Mouse (Mus musculus) heart, embryonic 12.5 days (tissue): ENCODE measurements around the gene Cnp. TPM values are rescaled to one million over a fixed set of nuclear protein-coding genes. Genes with fewer than 3 reads are reported as not detected.

ENCODE experiments used
- ATAC-seq: fragments of 200-750 bp; cut with Nextera tagmentation; 2 replicates; pipeline ENCODE4 v1.8.0; 2017; ENCODE audit warnings: moderate TSS enrichment, moderate library complexity; ENCODE audit not compliant: insufficient number of reproducible peaks, low FRiP score
- H3K27ac ChIP-seq: fragments of 300-500 bp; sonication (generic); 2 replicates; pipeline ENCODE4 v1.5.1; 2016; ENCODE audit warnings: mild to moderate bottlenecking, moderate library complexity; ENCODE audit not compliant: poor library complexity, severe bottlenecking
- H3K27me3 ChIP-seq: fragments of 300-500 bp; sonication (generic); replicated peaks from 2 replicates; pipeline ENCODE4 v1.6.1; 2016; ENCODE audit warnings: mild to moderate bottlenecking, moderate library complexity
- H3K36me3 ChIP-seq: fragments of 300-500 bp; sonication (generic); 2 replicates; pipeline ENCODE4 v1.6.1; 2016; ENCODE audit warnings: mild to moderate bottlenecking, moderate library complexity
- H3K4me1 ChIP-seq: fragments of 300-500 bp; sonication (generic); replicated peaks from 2 replicates; pipeline ENCODE4 v1.6.1; 2016; ENCODE audit warnings: mild to moderate bottlenecking
- H3K4me2 ChIP-seq: fragments of 300-500 bp; sonication (generic); 2 replicates; pipeline ENCODE4 v1.6.1; 2016; ENCODE audit warnings: mild to moderate bottlenecking, moderate library complexity
- H3K4me3 ChIP-seq: fragments of 300-500 bp; sonication (generic); 2 replicates; pipeline ENCODE4 v1.5.1; 2016; ENCODE audit warnings: mild to moderate bottlenecking
- H3K9ac ChIP-seq: fragments of 300-500 bp; sonication (generic); 2 replicates; pipeline ENCODE4 v1.6.1; 2016; ENCODE audit warnings: mild to moderate bottlenecking, moderate library complexity
- H3K9me3 ChIP-seq: fragments of 300-500 bp; sonication (generic); replicated peaks from 2 replicates; pipeline ENCODE4 v1.6.1; 2016; ENCODE audit warnings: mild to moderate bottlenecking, moderate library complexity
- WGBS: fragments of 180-500 bp; shearing (Covaris S2); methylation state at CpG from one replicate; pipeline ENCODE4 v1.1.7; 2016; 5-methylcytosine and 5-hydroxymethylcytosine counted together
- polyA plus RNA-seq: library from polyadenylated mRNA; unstranded; fragments of >200 nt; fragmentation: Nextera tagmentation; extraction: Ambion mirVana; gene quantifications from 2 replicates; pipeline ENCODE4 v1.2.1, GENCODE M21; 2016

The Cnp gene
- polyA plus RNA-seq, 1 experiment from 2014 or later, result 22.1 TPM

GRCm38 (mm10) chr11:100585148-100585547 lies 10.4 kb downstream of the Cnp start:
- Histone ChIP-seq H3K4me1 (peaks cover 11% of the 10 kb centered on the region), H3K27ac (no peak overlapping the region), H3K36me3 (peaks cover 98% of the 10 kb centered on the region), H3K9ac (no peak overlapping the region), H3K9me3 (no peaks in the 10 kb centered on the region), H3K27me3 (no peaks in the 10 kb centered on the region), H3K4me2 (no peak overlapping the region), H3K4me3 (no peak overlapping the region)
- WGBS, result 90% methylated on average over 3 of the region's 3 CpGs
- no peak for ATAC-seq

- Histone ChIP-seq H3K9ac (no peak overlapping the region), H3K9me3 (no peaks in the 10 kb centered on the region), H3K4me3 (no peak overlapping the region), H3K27ac (no peak overlapping the region), H3K4me2 (no peak overlapping the region), H3K27me3 (no peaks in the 10 kb centered on the region), H3K36me3 (peaks cover 95% of the 10 kb centered on the region), H3K4me1 (no peaks in the 10 kb centered on the region)
- WGBS, result 88% methylated on average over 2 of the region's 2 CpGs
- ATAC-seq, result no peak
These were observed 13.8 kb downstream of the Cnp start for GRCm38 (mm10) chr11:100588462-100588861.

DNA sequence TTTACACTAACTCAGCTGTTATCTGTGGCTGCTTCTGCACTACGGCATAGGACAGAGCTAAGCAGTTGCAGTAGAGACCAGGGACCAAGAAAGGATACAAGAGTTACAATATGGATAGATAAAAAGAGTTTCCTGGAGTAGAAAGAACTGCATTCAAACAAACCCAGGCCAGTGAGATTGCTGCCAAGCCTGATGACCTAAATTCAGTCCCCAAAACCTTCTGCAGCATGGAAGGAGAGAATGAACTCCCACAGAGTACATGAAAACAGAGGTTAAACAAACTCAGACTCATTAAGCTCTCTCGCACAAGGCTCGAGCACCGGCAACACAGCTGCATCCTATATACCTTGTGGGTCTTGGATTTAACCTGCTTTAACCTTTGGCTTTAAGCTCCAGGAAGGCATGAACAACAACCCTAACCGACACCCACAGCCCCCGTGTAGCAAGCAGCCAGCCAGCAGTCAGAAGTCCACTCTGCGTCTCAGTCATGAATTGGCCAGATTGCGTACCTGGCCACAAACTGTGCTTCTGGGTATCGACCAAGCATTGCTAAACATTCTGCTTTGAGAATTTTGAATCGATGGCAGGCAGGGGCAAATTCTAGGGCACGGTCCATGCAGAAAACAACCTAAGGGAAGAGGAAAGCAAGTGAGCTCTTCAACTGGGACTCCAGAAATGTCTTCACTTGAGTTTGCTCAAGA lies 17.8 kb downstream of the Cnp start:
- no peak for ATAC-seq
- H3K27ac ChIP-seq, result no peak overlapping the region

GRCm38 (mm10) chr11:100594608-100595007 lies 19.9 kb downstream of the Cnp start:
- no peak overlapping the region for H3K27ac ChIP-seq
- no peak overlapping the region for H3K9ac ChIP-seq
- no peak overlapping the region for H3K4me3 ChIP-seq
- H3K36me3 ChIP-seq, result peaks cover 89% of the 10 kb centered on the region
- no peak for ATAC-seq
- H3K4me1 ChIP-seq, result peaks cover 10% of the 10 kb centered on the region; the same call in 1 of the 2 replicates
- H3K4me2 ChIP-seq, result no peak overlapping the region
- no peaks in the 10 kb centered on the region for H3K27me3 ChIP-seq
- H3K9me3 ChIP-seq, result no peaks in the 10 kb centered on the region
- 86% methylated on average over 7 of the region's 7 CpGs for WGBS

More for the DNA sequence above, 17.8 kb downstream of the Cnp start:
- WGBS, result 88% methylated on average over 11 of the region's 11 CpGs
- H3K4me1 ChIP-seq, result peaks cover 10% of the 10 kb centered on the region; the same call in 1 of the 2 replicates
- H3K27me3 ChIP-seq, result no peaks in the 10 kb centered on the region
- no peak overlapping the region for H3K4me3 ChIP-seq
- no peaks in the 10 kb centered on the region for H3K9me3 ChIP-seq
- no peak overlapping the region for H3K9ac ChIP-seq
- peaks cover 89% of the 10 kb centered on the region for H3K36me3 ChIP-seq
- H3K4me2 ChIP-seq, result no peak overlapping the region

GRCm38 (mm10) chr11:100595533-100595932 lies 20.8 kb downstream of the Cnp start:
- Histone ChIP-seq H3K27me3 (no peaks in the 10 kb centered on the region), H3K4me2 (0 out of 2 replicates have a peak overlapping the region, but pooled peaks have one; percentile 1), H3K4me3 (no peak overlapping the region), H3K4me1 (peaks cover 10% of the 10 kb centered on the region; the same call in 1 of the 2 replicates), H3K36me3 (peaks cover 93% of the 10 kb centered on the region), H3K9ac (no peak overlapping the region), H3K27ac (no peak overlapping the region), H3K9me3 (no peaks in the 10 kb centered on the region)
- WGBS, result 44% methylated on average over 4 of the region's 4 CpGs
- no peak for ATAC-seq

GRCm38 (mm10) chr11:100598074-100598473 lies 23.4 kb downstream of the Cnp start:
- no peak overlapping the region for H3K4me2 ChIP-seq
- WGBS, result 86% methylated on average over 4 of the region's 4 CpGs
- H3K36me3 ChIP-seq, result peaks cover 85% of the 10 kb centered on the region
- peaks cover 14% of the 10 kb centered on the region for H3K4me1 ChIP-seq
- H3K9ac ChIP-seq, result no peak overlapping the region
- no peak overlapping the region for H3K27ac ChIP-seq
- no peaks in the 10 kb centered on the region for H3K27me3 ChIP-seq
- no peak for ATAC-seq
- H3K9me3 ChIP-seq, result no peaks in the 10 kb centered on the region
- H3K4me3 ChIP-seq, result no peak overlapping the region

GRCm38 (mm10) chr11:100601372-100601771 lies 26.7 kb downstream of the Cnp start:
- H3K4me3 ChIP-seq, result no peak overlapping the region
- no peaks in the 10 kb centered on the region for H3K27me3 ChIP-seq
- ATAC-seq, result no peak
- H3K36me3 ChIP-seq, result peaks cover 67% of the 10 kb centered on the region
- no peak overlapping the region for H3K4me2 ChIP-seq
- H3K27ac ChIP-seq, result no peak overlapping the region
- no peak overlapping the region for H3K9ac ChIP-seq
- H3K4me1 ChIP-seq, result peaks cover 32% of the 10 kb centered on the region
- 96% methylated on average over 3 of the region's 3 CpGs for WGBS
- no peaks in the 10 kb centered on the region for H3K9me3 ChIP-seq

- H3K4me3 ChIP-seq, result no peak overlapping the region
- no peaks in the 10 kb centered on the region for H3K9me3 ChIP-seq
- no peak overlapping the region for H3K9ac ChIP-seq
- no peaks in the 10 kb centered on the region for H3K27me3 ChIP-seq
- H3K4me1 ChIP-seq, result peaks cover 28% of the 10 kb centered on the region
- no peak overlapping the region for H3K4me2 ChIP-seq
- peaks cover 59% of the 10 kb centered on the region for H3K36me3 ChIP-seq
- peak; percentile 53; the same call in 1 of the 2 replicates for ATAC-seq
- WGBS, result 47% methylated on average over 9 of the region's 9 CpGs
- peak overlapping the region; percentile 8; the same call in 1 of the 2 replicates for H3K27ac ChIP-seq
These were observed 28.5 kb downstream of the Cnp start for GRCm38 (mm10) chr11:100603155-100603554.

GRCm38 (mm10) chr11:100603813-100604212 lies 29.1 kb downstream of the Cnp start:
- 77% methylated on average over 8 of the region's 8 CpGs for WGBS
- ATAC-seq, result no peak
- Histone ChIP-seq H3K4me1 (peaks cover 30% of the 10 kb centered on the region), H3K9ac (no peak overlapping the region), H3K27ac (no peak overlapping the region), H3K27me3 (no peaks in the 10 kb centered on the region), H3K4me2 (no peak overlapping the region), H3K4me3 (no peak overlapping the region), H3K9me3 (no peaks in the 10 kb centered on the region), H3K36me3 (peaks cover 55% of the 10 kb centered on the region)

GRCm38 (mm10) chr11:100604321-100605005 lies 29.8 kb downstream of the Cnp start:
- H3K4me1 ChIP-seq, result peaks cover 35% of the 10 kb centered on the region
- H3K4me3 ChIP-seq, result no peak overlapping the region
- H3K27ac ChIP-seq, result no peak overlapping the region
- 75% methylated on average over 4 of the region's 4 CpGs for WGBS
- peaks cover 49% of the 10 kb centered on the region for H3K36me3 ChIP-seq
- H3K9me3 ChIP-seq, result no peaks in the 10 kb centered on the region
- no peak overlapping the region for H3K4me2 ChIP-seq
- H3K27me3 ChIP-seq, result no peaks in the 10 kb centered on the region
- no peak overlapping the region for H3K9ac ChIP-seq
- no peak for ATAC-seq

GRCm38 (mm10) chr11:100605451-100605850 lies 30.7 kb downstream of the Cnp start:
- H3K4me1 ChIP-seq, result peaks cover 45% of the 10 kb centered on the region
- ATAC-seq, result no peak
- no peaks in the 10 kb centered on the region for H3K9me3 ChIP-seq
- H3K27ac ChIP-seq, result no peak overlapping the region
- no peak overlapping the region for H3K4me2 ChIP-seq
- H3K9ac ChIP-seq, result no peak overlapping the region
- no peak overlapping the region for H3K4me3 ChIP-seq
- H3K36me3 ChIP-seq, result peaks cover 39% of the 10 kb centered on the region
- WGBS, result 88% methylated on average over 10 of the region's 10 CpGs
- H3K27me3 ChIP-seq, result no peaks in the 10 kb centered on the region
